Mouse (Mus musculus) neutrophil, adult 59 days (primary cell): ENCODE results near the gene Dclk1. TPM values are rescaled to one million over a fixed set of nuclear protein-coding genes. Genes with fewer than 3 reads are reported as not detected.

ENCODE experiments used
- total RNA-seq, 2 experiments: library from RNA; stranded (reverse); gene quantifications; 1 replicate in 1 of 2; 2 replicates in 1 of 2; pipeline ENCODE4 v1.2.4; 2023

The Dclk1 gene
- not detected for total RNA-seq

GRCm38 (mm10) chr3:55241730-55242421 is at the start of gene Dclk1:
Gene Dclk1 (plus strand): TSS chr3:55242364.

DNA sequence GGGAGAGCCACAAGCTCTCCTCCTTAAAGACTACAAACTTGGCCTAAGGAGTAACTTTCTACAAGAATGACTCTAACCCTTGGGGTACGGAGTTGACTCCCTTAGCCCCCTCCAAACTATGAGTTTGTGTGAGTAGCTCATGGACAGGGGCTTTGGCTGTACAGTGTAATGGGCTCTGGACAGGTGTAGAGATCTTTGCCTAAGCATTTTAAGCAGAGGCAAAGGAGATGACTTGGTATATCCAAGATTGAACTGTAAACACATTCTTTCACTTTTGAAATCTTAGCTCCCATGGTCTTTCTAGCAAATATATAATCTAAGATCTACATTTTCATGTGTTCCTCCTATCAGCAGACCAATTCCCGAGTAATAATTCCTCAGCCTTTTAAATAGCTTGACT is 229.9 kb downstream of the Dclk1 start, which contains the start of gene Gm21954:
TSS of gene Gm21954 (minus strand) at position 101 of the 400 bp plus-strand sequence.

Other genes starting within 250 kb of the Dclk1 start
- gene Ccna1, start 186.9 kb upstream of the Dclk1 start, total RNA-seq, result not detected
- gene Spg20, start 130.3 kb upstream of the Dclk1 start, total RNA-seq, result 1 to 10 TPM; 4.5 to 5.5 TPM
- gene Ccdc169, start 105.0 kb upstream of the Dclk1 start, total RNA-seq, result under 1 TPM in 1 of 2 experiments, not detected in 1; 0.13 TPM
- not detected for gene Sohlh2, start 60.3 kb upstream of the Dclk1 start, total RNA-seq
- gene Gm21954, start 229.8 kb downstream of the Dclk1 start, total RNA-seq, result not detected